Comparison of ENCODE assay signal across 8 mouse cellular contexts in the genomic region with DNA sequence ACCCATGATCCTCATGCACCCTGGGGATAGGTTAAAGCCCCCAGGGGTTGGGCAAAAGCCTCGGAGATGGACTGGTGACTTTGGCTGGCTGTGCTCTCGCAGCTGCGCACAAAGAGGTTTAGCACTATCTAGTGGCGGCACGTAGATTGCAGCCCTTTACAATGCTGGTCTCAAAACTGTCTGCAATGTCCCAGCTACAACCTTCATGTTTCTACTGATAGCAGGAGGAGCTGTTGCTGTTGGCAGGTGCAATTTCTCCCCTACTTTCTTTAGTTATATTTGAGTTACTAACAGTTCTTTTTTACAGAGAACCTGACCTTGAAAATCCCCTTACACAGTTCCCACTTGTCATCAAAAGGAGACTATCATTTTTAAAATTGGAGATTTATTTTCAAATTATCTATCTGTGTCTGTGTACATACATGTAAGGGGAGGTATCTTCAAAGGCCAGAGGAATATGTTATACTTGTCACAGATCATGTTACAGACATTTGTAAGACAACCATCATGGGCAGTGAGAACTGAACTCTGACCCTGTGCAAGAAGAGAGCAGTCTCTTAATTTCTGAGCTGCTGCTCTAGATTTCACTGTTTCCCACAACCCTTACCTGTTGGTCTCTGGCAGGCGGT.
DNase-seq lines count a peak whose midpoint lies in the region; ATAC-seq and TF ChIP-seq lines count a peak whose summit lies in the region.

No protein-coding gene starts in this region.

- H3K27me3 ChIP-seq in heart, embryonic 15.5 days, result no peaks in the 10 kb centered on the region
- H3K27me3 ChIP-seq in hindbrain, embryonic 10.5 days (ENCODE audit: insufficient read depth, poor library complexity, severe bottlenecking), result no peaks in the 10 kb centered on the region
- no peaks in the 10 kb centered on the region for H3K27me3 ChIP-seq in midbrain, postnatal 0 days (ENCODE audit: insufficient read depth, low read length)

- no peaks in the 10 kb centered on the region for H3K4me1 ChIP-seq in heart, embryonic 15.5 days (replicated peaks)
- H3K4me1 ChIP-seq in hindbrain, embryonic 10.5 days (replicated peaks), result no peaks in the 10 kb centered on the region
- no peaks in the 10 kb centered on the region for H3K4me1 ChIP-seq in midbrain, postnatal 0 days (ENCODE audit: insufficient read depth, low read length)

- peak; percentile 55; the same call in 1 of the 2 replicates for ATAC-seq in heart, embryonic 15.5 days (replicated peaks; ENCODE audit: insufficient number of reproducible peaks, insufficient read depth, low FRiP score, low read depth)
- peak; percentile 58; the same call in 1 of the 2 replicates for ATAC-seq in midbrain, postnatal 0 days (ENCODE audit: low FRiP score)

- no peak overlapping the region for H3K4me3 ChIP-seq in heart, embryonic 15.5 days
- no peak overlapping the region for H3K4me3 ChIP-seq in hindbrain, embryonic 10.5 days
- no peak overlapping the region for H3K4me3 ChIP-seq in midbrain, postnatal 0 days (ENCODE audit: low read depth, low read length)

- no peak overlapping the region for H3K27ac ChIP-seq in heart, embryonic 15.5 days
- H3K27ac ChIP-seq in hindbrain, embryonic 10.5 days, result no peak overlapping the region
- no peak overlapping the region for H3K27ac ChIP-seq in midbrain, postnatal 0 days (ENCODE audit: low read depth, low read length)

- no peak overlapping the region for H3K4me2 ChIP-seq in heart, embryonic 15.5 days
- no peak overlapping the region for H3K4me2 ChIP-seq in midbrain, postnatal 0 days (ENCODE audit: low read depth, low read length, poor library complexity, severe bottlenecking)

- H3K9me3 ChIP-seq in heart, embryonic 15.5 days (replicated peaks), result no peaks in the 10 kb centered on the region
- H3K9me3 ChIP-seq in hindbrain, embryonic 10.5 days, result no peaks in the 10 kb centered on the region
- H3K9me3 ChIP-seq in midbrain, postnatal 0 days (ENCODE audit: low read length), result no peaks in the 10 kb centered on the region

- TF ChIP-seq CTCF in midbrain, postnatal 0 days (IDR thresholded peaks at IDR 0.05), result peak; percentile 65

- H3K9ac ChIP-seq in heart, embryonic 15.5 days, result no peak overlapping the region
- H3K9ac ChIP-seq in midbrain, postnatal 0 days (replicated peaks; ENCODE audit: low read length, poor library complexity, severe bottlenecking), result no peak overlapping the region

- WGBS in heart, embryonic 15.5 days, result 9% methylated on average over 6 of the region's 6 CpGs
- 10% methylated on average over 6 of the region's 6 CpGs for WGBS in hindbrain, embryonic 10.5 days
- WGBS in midbrain, postnatal 0 days, result 13% methylated on average over 4 of the region's 6 CpGs

- no peaks in the 10 kb centered on the region for H3K36me3 ChIP-seq in heart, embryonic 15.5 days
- H3K36me3 ChIP-seq in hindbrain, embryonic 10.5 days, result no peaks in the 10 kb centered on the region
- no peaks in the 10 kb centered on the region for H3K36me3 ChIP-seq in midbrain, postnatal 0 days (ENCODE audit: insufficient read depth, low read length)

- DNase-seq in heart, adult 9 months (ENCODE audit: low spot score in 2 of 2), result no peak
- peak; percentile 24 for DNase-seq in brain, embryonic 18.5 days (ENCODE audit: low read depth, low spot score)
- peak; percentile 18 for DNase-seq in hindbrain, embryonic 10.5 days (ENCODE audit: low spot score)
- peak; percentile 11 to 26 for DNase-seq in layer of hippocampus, adult 8-10 months (ENCODE audit: low spot score in 2 of 2)
- DNase-seq in midbrain, postnatal 0 days (ENCODE audit: low spot score), result peak; percentile 67
- no peak for DNase-seq in natural killer cell, adult 2 months (ENCODE audit: low spot score in 2 of 2)
- DNase-seq in cerebellum, adult 9-11 months, result no peak

Comparison
In these comparisons a context has a peak if more than half of its experiments do, and no peak if none do; other contexts are left out.
1. DNase-seq: peak in brain, embryonic 18.5 days (single experiment), hindbrain, embryonic 10.5 days (single experiment), layer of hippocampus, adult 8-10 months (2 of 2) and midbrain, postnatal 0 days (single experiment); none in heart, adult 9 months (0 of 2), natural killer cell, adult 2 months (0 of 2) and cerebellum, adult 9-11 months (single experiment).